Mouse (Mus musculus) gastrocnemius, postnatal 36 days (tissue): ENCODE data around the gene Olfr12. TPM values are rescaled to one million over a fixed set of nuclear protein-coding genes. Genes with fewer than 3 reads are reported as not detected.

Experiments
- DNase-seq, 2 experiments: peaks; one replicate each; pipeline ENCODE4 v3.0.0; 2022
- intact Hi-C: fragments of 180-260 bp; cut with DNase I; formaldehyde crosslinking; loops from one replicate; pipeline ENCODE4 v1.15.1; 2025
- total RNA-seq, 2 experiments: library from RNA; stranded (reverse); gene quantifications; 2 replicates each; pipeline ENCODE4 v1.2.3; 2021

The Olfr12 gene
- total RNA-seq, 2 experiments from 2014 or later: not detected

- intact Hi-C loops: no loop called here
- no peak for DNase-seq
These were observed 20.6 kb downstream of the Olfr12 start for GRCm38 (mm10) chr1:92638181-92638580.

DNA sequence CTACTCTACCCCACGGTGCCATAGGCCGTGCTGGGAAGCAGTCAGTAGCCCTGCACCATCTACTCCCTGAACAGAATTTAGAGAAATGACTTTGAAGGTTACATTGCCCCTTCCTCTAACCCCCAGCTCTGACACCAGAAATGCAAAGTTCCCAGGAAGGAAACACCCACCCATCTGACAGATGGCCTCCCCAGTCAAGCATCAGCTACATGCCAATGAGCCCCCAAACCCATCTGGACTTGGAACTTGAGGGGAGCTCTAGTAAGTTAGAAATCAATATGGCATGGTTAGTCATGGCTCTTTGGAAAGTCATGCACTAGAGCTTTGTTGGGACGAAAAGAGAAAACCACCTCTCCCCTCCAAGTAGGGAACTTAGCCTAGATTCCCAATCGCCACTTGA is 21.1 kb downstream of the Olfr12 start:
- DNase-seq: no peak
- intact Hi-C loops: no loop called here

GRCm38 (mm10) chr1:92640393-92640792 is 22.8 kb downstream of the Olfr12 start:
- intact Hi-C loops: no loop called here
- DNase-seq: no peak

- DNase-seq: peak; percentile 86
- intact Hi-C loops: no loop called here
These were observed 24.1 kb downstream of the Olfr12 start, which contains the start of gene Cops9 for GRCm38 (mm10) chr1:92641514-92642272. Cops9 (minus strand) TSS chr1:92641985.

DNA sequence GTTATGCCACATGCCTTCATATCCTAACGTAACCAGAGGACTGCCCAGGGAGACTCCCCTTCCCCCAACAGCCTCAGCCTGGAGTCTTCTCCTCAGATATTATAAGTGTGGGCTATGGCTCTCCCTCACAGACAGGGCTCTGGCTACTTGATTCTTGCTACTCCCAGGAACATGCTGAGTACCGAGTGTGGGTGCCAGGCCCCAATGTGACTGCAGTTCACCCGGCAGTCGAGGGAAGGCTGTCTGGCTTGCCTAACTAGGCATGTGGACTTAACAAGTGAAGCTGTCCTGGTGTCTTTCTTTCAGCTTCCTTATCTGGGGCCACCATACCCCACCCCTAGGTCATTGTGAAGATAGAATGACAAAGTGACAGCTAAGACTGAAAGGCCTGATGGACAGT is 26.1 kb downstream of the Olfr12 start:
- intact Hi-C loops: no loop called here
- no peak for DNase-seq

- DNase-seq: no peak
- intact Hi-C loops: loop anchor here (5.0 kb wide), 1 partner anchor 252 kb away; no protein-coding TSS in a partner anchor
These were observed 27.3 kb downstream of the Olfr12 start for GRCm38 (mm10) chr1:92644916-92645315.

GRCm38 (mm10) chr1:92646111-92646510 is 28.5 kb downstream of the Olfr12 start:
- intact Hi-C loops: loop anchor here (5.0 kb wide), 1 partner anchor 251 kb away; no protein-coding TSS in a partner anchor
- DNase-seq: no peak

DNA sequence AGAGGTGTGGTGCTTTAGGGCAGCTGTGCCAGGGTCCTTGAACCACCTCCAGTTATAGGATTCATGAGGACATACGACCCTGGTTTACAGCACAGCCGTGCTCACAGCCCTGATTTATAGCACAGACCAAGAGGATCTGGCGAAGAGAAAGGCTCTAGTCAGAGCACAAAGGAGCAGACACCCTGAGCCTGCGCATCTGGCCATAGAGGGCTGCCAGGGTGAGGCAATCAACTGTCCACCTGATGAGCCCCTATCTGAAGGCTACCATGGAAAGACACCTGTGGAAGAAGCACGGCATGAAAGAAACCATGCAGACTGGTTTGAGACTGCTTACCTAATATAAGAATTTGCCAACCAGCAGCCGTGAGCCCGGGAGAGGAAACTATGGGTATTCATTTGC is 29.0 kb downstream of the Olfr12 start:
- intact Hi-C loops: loop anchor here (5.0 kb wide), 1 partner anchor 251 kb away; no protein-coding TSS in a partner anchor
- no peak for DNase-seq

- intact Hi-C loops: loop anchor here (5.0 kb wide), 1 partner anchor 250 kb away; no protein-coding TSS in a partner anchor
- DNase-seq: no peak
These were observed 29.4 kb downstream of the Olfr12 start for GRCm38 (mm10) chr1:92647026-92647425.

- intact Hi-C loops: loop anchor here (1.0 to 5.0 kb wide), 3 partner anchors 35 to 250 kb away; no protein-coding TSS in a partner anchor
- DNase-seq: peak; percentile 47 to 67
These were observed 30.2 kb downstream of the Olfr12 start for GRCm38 (mm10) chr1:92647752-92648151.

GRCm38 (mm10) chr1:92648197-92648596 is 30.6 kb downstream of the Olfr12 start:
- intact Hi-C loops: loop anchor here (1.0 to 5.0 kb wide), 3 partner anchors 35 to 249 kb away; no protein-coding TSS in a partner anchor
- DNase-seq: no peak

- intact Hi-C loops: loop anchor here (1.0 to 5.0 kb wide), 3 partner anchors 36 to 249 kb away; no protein-coding TSS in a partner anchor
These were observed 31.1 kb downstream of the Olfr12 start, which contains the start of gene Otos for GRCm38 (mm10) chr1:92648673-92649072. Otos (minus strand) TSS chr1:92648841.

DNA sequence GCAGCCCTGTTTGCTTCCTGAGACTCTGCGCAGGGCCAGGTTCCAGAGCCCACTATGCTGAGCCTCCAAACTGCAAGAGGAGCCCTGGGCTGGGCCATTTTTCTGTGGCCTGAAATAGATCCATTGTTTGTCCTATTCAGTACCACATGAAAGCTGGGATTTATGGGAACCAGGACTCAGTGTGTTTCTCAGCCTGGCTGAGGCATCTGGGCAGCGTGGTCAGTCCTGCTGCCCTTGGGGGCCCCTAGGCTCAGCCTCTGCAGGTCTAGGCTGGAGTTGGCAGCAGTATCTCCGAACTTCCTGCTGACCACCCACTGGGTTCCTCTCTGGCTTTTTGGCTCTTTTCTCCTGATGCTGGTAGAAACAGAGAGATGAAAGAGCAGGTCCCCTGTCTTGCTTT is 33.9 kb downstream of the Olfr12 start:
- DNase-seq: no peak

More at GRCm38 (mm10) chr1:92648673-92649072, 31.1 kb downstream of the Olfr12 start, which contains the start of gene Otos:
- DNase-seq: peak; percentile 52 to 59

DNA sequence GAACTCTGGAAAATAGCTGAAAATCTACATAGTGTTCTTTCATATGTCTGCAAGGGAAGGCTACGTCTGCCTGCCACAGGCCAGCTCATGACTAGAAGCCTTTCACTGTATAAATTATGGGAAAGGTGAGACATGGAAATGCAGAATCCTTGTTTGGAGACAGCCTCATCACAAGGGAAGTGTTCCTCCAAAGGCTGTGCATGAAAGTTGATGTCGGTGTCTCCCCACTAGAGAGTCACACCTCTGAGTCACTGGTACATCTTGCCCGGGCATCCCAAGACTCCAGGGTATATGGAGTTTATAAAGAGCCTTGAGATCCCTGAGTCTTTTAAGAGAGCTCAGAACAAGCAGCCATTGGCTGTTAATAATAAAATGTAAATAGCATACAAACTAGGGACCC is 35.6 kb downstream of the Olfr12 start:
- intact Hi-C loops: no loop called here

More for the DNA sequence above, 33.9 kb downstream of the Olfr12 start:
- intact Hi-C loops: no loop called here

DNA sequence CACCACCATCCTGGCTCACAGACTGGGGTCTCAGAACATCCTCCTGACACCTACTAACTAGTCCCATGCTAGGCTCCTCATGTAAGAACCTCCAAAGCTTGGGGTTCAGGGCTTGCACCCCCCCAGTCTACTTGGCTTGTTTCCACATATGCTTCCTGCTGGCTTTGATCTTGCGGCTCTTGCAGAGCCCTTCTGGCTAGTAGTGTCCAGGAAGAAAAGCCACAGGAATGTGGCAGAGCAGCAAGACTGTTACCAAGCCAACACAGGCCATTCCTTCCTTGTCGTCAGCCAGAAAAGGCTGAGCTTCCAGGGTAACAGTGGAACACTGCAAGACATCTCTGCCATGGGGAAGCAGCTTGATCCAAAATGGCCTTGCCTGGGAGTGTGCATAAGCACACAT is 37.1 kb downstream of the Olfr12 start:
- intact Hi-C loops: no loop called here
- no peak for DNase-seq

More for the DNA sequence above, 35.6 kb downstream of the Olfr12 start:
- DNase-seq: no peak

- DNase-seq: no peak
- intact Hi-C loops: no loop called here
These were observed 39.6 kb downstream of the Olfr12 start for GRCm38 (mm10) chr1:92657025-92657820.

GRCm38 (mm10) chr1:92659392-92659791 is 41.8 kb downstream of the Olfr12 start:
- no peak for DNase-seq
- intact Hi-C loops: no loop called here

- no peak for DNase-seq
- intact Hi-C loops: no loop called here
These were observed 49.5 kb downstream of the Olfr12 start for GRCm38 (mm10) chr1:92667106-92667505.

DNA sequence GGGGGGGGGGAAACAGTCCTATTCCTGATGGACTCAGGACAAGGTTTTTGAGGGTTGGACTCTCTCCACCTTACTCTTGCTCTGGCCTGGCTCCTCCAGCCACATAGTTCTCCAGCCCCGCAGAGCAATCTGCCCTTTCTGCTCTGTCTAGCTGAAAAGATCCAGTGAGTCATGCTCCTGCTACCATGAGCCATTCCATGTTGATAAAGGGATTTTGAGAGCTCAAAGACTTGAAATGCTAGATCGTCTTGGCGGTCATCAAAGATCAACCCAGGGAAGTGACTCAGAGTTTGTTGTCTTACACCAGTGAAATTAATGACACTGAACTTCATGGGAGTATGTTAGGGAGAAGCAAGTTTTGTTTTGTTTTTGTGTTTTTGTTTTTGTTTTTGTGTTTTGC is 51.8 kb downstream of the Olfr12 start:
- intact Hi-C loops: no loop called here
- no peak for DNase-seq

- intact Hi-C loops: no loop called here
- no peak for DNase-seq
These were observed 53.7 kb downstream of the Olfr12 start for GRCm38 (mm10) chr1:92671326-92671725.
